Mouse (Mus musculus): ENCODE measurements around the gene Rps19bp1. TPM values are rescaled to one million over a fixed set of nuclear protein-coding genes. Genes with fewer than 3 reads are reported as not detected.

Gene Rps19bp1
- total RNA-seq, 1 experiment from 2014 or later: 35.1 TPM

DNA sequence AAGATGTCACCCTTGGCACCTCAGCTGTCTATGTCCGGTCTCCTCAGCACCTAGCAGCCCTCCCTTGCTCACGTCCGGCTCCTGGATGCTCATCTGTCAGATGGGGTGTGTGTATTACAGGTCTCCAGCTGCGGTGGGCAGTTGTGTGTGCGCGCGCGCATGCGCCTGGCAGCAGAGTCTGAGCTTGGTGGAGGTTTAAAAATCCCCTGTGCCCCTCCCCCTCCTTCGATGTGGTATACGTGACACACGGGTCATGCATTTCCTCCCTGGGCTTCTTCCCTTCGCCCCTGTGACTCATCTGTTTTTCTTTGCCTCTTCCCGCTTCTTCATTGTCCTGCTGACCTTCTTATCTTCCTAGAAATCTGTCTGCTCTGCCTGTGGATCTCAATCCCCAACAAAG, 44.9 kb downstream of the Rps19bp1 start:
- peak; percentile 54 for DNase-seq

DNA sequence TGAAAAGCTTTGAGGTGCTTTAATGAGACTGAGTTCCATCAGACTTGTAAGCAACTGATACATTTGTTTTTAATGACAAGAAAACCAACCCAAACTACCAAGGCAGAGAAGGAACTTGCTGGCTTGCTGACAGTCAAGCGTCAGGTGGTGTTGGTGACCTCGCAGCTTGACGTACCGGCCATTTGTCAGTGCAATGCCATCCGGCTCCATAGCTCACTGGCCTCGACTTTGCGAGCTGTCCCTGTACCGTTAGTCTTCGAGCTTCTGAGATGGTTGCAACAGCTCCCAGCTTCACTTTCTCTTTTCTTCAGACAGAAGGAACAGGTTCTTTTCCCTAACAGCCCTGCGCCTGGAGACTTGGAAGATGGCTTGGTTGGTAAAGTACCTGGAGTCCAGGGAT, 46.6 kb downstream of the Rps19bp1 start:
- peak; percentile 59 for DNase-seq

DNA sequence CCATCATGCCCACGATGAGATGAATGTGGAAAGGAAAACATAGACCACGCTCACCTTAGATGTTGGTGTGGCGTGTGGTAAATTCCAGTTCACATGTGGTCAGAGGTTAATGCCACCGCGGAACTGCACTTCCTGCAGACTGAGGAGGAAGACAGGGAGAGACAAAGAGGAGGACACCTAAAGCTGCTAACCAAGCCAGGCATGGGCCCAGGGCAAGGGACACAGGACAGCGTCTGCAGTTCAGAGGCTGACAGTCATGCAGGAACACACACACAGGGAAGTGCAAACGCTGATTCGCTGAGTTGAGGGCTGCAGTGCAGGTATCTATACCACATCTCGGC, 47.7 kb downstream of the Rps19bp1 start:
- DNase-seq: no peak

DNA sequence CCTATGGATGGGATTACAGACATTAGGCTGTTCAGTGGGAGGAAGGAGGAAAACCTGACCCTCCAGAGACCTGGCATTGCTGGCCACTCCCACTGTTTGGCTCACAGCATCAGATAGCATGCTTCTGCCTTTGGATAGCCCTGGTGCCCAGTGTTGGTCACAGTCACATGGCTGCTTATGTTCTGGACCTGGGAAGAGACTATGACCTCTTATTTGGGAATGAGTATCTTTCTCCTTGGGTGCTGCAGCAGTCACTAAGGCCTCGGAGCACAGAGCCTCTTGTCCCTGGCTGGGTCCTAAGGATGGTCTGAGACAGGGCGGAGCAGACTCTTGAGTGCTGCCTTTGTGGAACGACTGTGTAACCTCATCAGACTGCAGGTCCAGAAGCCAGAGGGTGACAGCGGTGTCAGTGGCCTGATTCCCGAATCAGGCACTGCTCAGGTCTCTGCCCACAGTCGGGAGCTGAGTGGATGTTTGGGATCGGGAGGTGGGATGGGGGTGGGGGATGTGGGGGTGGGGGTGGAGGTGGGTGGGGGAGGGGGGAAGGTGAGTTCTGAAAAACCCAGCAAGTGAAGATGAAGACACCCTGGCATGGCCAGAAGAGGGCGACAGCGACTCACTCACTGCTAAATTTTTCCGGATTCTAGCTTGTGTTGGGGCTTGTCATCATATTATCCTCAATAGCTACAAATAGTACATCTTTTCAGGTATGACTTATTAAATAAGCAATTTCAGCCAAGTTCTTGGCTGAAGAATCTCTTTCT, 48.2 kb downstream of the Rps19bp1 start:
- DNase-seq: peak; percentile 64

DNA sequence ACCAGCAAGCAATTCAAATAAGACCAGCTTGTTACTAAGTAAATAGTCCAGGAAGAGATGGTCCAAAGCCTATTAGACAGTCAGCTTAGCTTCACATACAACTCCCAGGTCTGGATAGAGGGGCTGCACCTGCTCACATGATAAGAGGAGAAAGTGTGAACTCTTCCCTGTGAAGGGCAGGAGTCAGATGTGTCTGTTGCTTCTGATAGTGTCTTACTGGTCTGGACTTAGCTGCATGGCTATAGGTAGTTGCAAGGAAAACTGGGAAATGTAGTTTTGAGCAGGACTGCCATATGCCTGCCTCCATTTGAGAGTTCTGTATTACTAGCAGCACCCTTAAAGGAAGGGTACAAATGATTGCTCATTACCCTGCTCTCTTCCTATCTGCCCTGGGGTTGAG, 50.4 kb downstream of the Rps19bp1 start:
- no peak for DNase-seq

Other genes starting within 250 kb of the Rps19bp1 start
- gene Pdgfb, start 249.3 kb downstream of the Rps19bp1 start, total RNA-seq (2021): 43.0 and 49.3 TPM in 2 replicates
- gene Syngr1, start 173.0 kb downstream of the Rps19bp1 start, total RNA-seq (2021): 28.5 and 29.8 TPM in 2 replicates
- gene Rpl3, start 172.4 kb downstream of the Rps19bp1 start, total RNA-seq (2021): 594 and 691 TPM in 2 replicates
- gene Tab1, start 131.2 kb downstream of the Rps19bp1 start, total RNA-seq (2021): 14.6 and 23.0 TPM in 2 replicates
- 6.6 and 7.6 TPM in 2 replicates for gene Mgat3, start 90.6 kb downstream of the Rps19bp1 start, total RNA-seq (2021)
- gene Mief1, start 30.3 kb downstream of the Rps19bp1 start, total RNA-seq (2021): 42.3 and 48.6 TPM in 2 replicates
- 7.2 and 15.4 TPM in 2 replicates for gene AC140267.1, start 28.5 kb downstream of the Rps19bp1 start, total RNA-seq (2021)
- 195 TPM in 2 replicates for gene Atf4, start 9.1 kb downstream of the Rps19bp1 start, total RNA-seq (2021)
- gene Cacna1i, start 22.9 kb upstream of the Rps19bp1 start, total RNA-seq (2021): 0.63 and 0.83 TPM in 2 replicates

All from adrenal gland, postnatal 14 days (tissue).